Mouse (Mus musculus): ENCODE results near the gene Fto.

The Fto gene

DNA sequence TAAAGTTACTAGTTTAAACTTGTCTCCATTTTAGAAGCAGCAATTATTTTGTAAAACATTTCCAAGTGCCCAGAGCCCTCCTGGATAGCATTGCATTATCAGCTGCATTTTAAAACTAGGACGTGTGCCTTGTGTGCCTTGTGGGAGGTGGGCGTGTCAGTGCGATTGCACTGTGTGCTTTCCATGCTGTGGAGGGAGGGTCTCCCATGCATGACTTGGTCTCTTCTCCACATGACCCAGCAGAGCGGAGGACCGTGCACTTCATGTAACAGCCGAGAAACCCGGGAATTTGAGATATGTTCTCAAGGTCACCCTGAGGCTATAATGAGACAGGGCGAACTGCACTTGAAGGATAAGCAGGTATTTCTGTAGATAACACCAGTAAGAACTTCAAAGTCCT is 347.6 kb downstream of the Fto start:
- no peak for DNase-seq (ENCODE audit: low read depth, low spot score)

DNA sequence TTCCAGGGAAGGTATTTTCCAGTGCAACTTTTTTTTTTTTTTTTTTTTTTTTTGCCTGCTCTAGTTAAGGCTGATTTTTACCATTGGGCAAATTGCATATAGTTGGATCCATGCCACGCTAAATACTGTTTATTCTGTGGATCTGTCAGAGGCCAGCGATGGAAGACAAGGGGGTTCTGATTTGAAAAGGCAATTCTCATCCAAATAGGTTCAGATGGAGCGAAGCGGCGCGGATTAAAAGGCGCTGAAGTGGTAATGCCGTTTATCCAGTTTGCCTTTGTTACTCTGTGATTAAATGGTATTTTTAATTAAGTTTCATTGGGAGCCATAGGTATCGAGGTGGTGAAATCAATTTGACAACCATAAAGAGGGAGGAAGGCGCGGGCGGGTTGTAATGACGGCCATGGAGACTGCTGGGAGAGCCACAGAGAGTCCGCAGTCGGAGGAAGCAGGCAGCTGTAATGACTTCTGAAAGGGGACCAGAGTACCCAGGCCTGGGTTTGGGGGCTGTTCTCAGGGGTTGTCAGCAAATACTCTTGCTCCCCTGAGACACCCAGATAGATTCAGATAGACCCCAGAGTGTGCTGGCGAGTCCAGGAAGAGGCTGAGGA is 356.2 kb downstream of the Fto start:
- no peak for DNase-seq (ENCODE audit: low read depth, low spot score)

DNA sequence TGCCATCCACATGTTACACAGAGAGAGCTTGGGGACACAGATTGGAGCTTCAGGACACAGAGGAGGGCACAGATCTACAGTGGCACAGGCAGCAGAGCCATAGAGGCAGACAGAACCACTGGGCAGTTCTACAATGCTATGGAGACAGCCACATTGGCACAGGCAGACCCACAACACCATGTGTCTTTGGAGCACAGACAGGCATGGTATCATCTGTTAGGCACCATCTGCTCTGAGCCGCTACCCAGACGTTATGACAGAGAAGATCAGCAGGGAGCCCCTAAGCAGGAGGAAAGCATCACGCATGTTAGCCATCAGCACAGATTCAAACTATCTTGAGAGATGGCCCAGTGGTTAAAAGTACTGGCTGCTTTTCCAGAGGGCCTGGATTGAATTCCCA is 363.6 kb downstream of the Fto start:
- DNase-seq (ENCODE audit: low read depth, low spot score): no peak

DNA sequence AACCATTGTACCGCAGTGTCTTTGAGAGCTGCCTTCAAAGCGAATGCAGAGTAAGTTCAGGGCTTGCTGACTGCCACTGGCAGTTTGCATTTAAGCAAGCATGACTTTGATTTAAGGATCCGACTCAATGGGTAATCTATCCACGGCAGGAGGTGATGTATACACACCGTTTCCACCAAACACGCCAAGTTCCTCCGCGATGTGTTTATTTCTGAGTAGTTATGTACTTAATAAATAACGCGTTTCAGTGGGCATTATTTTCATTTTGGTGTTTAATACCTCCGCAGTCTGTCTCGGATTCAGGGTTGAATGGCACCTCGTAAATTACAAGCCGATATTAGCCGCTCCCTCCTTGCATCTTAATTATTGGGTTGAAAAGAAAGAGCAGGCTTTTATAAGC is 366.1 kb downstream of the Fto start:
- DNase-seq (ENCODE audit: low read depth, low spot score): no peak

DNA sequence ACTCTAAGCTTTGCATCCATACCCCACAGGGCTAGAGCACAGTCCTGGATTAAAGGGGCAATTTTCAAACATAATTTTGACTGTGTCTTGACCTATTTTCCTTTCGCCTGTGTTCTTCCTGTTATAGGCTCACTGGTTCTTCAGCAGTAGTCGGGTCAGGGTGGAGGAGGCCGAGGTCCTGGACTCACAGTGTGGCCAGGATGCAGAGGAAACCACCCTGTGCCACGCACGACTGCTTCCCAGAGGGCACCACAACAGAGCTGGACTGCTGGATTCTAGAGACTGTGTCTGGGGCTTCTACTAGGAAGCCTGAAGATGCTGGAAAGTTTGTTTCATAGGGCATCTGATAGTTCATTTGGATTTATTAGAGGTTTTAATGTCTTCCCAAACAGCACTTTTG is 366.8 kb downstream of the Fto start:
- DNase-seq (ENCODE audit: low read depth, low spot score): no peak

DNA sequence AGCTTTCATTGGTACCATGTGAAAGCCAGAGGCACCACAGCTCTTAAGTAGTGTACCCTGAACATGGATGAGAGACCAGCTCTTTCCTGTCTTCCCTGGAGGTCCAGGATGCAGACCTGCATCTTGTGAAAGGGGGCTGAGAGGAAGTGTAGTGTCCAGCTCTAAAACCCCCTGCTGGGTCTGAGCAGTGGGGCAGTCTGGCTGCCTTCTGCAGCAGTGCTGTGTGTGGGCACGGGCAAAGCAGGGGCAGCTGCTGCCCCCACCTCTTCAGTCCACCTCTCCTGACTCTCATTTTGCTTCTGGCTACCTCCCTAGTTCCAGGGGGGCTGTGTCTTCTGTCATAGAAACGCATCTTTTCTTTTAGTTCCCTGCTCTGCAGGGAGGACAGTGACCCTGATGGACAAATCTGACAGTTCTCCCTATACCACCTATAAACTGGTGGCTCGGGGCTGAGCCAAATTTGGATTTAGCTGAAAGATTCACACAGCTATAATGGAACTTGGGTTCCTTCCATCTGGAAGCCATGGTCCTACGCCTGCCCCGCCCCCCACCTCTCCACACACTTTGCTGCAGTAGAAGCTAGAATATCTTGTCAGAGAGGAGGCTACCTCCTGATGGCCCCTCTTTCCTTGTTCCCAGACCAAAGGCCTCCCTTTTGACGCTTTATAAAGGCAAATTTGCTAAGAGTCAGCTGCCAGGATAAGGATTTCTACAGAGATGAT is 371.4 kb downstream of the Fto start:
- no peak for DNase-seq (ENCODE audit: low read depth, low spot score)

DNA sequence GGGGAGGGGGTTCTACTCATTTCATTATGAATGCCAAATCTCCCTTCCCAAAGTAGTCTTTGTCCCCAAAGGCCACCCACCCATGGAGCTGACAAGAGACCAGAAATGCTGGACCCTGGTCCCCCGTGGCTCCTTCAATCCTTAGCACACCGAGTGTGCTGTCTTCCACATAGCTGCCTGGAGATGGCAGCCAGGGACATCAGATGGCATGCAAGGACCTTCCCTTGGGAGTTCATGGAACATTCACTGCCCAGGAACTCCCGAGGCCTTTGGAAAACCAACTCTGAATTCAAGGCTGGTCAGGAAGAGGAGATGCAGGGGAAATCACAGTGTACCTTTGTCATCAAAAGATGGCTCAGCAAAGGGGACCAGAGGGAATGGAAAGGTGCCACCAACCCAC is 372.1 kb downstream of the Fto start:
- no peak for DNase-seq (ENCODE audit: low read depth, low spot score)

DNA sequence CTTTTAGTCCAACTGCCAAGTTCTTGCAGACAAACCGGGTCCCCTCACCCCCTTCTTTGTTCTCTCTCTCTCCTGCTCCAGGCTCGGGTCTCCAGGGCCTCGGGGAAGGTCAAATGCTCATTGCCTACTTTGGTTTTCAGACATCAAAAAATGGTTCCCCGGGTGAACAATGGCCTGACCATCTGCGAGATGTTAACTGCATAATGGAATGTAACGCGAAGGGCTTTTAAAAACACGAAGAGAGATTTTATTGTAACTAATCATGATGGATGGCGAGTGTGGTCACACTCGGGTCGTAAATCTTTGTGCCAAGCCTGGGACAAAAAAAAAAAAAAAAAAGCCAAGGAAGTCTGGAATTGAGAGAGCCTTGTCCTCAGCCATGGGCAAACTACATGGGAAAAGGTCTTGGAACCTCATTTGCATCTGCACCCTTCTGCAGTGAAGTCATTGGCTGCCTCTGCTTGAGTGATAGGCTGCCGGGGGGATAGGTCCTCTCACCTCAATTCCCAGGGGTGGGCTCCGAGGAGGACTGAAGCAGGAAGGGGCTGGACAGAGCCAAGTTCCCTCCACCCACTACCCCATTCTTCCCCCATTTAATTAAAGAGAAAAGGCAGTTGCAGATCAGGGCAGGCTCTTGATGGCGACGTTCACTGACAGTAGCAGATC is 378.9 kb downstream of the Fto start:
- DNase-seq (ENCODE audit: low read depth, low spot score): no peak

DNA sequence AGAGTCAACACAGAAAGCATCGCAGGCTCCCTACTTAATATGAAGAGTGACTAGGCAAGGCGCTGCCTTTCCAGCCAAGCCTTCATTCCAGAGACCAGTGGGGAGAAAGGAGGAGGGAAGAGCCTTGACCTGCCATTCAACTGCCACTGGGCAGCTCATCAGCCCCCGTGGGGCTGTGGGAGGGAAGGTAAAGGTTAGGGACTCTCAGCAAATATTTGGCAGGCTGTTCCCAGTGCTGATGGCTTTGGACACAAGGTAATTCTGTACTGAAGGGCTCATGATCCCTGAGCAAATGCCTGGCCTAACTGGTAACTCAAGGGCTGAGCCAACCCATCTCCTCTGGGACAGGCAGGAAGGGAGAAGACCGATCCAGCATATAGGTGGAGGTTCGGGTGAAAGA is 393.2 kb downstream of the Fto start:
- DNase-seq (ENCODE audit: low read depth, low spot score): no peak

DNA sequence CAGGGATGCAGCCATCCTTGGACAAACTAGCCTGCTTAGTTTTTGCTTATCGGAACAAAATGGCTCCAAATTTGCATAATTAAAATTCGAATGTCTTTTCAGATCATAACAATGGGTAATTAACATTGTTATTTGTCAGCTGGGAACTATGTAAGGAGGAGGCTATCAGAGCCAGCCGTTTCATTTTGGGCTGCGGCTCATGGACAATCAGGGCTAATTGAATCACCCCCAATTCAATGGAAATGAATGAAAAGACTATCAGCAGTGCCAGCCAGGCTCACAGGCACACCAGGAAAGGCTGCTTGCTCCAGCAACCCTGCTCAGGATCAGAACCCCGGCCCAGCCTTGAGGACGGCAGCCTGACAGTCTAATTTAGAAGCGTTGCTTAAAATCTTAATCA is 395.3 kb downstream of the Fto start:
- no peak for DNase-seq (ENCODE audit: low read depth, low spot score)

DNA sequence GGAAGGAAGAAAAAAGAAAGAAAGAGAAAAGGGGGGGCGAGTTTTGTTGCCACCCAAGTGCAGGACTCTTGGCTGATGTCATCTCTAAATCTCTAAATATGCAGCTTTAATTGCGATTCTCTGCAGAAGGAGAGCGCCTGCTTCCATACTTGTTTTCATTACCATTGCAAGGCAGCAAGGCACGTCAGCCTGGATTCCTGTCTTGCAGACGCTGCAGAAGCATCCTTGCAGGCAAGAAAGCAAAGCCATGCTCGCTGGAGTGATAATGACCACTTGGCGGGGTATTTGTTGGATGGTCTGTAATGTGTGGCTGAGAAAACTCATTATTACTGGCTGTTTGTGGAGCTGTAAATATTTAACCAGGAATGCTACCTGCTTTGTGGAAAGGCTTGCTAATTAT is 396.4 kb downstream of the Fto start:
- no peak for DNase-seq (ENCODE audit: low read depth, low spot score)

DNA sequence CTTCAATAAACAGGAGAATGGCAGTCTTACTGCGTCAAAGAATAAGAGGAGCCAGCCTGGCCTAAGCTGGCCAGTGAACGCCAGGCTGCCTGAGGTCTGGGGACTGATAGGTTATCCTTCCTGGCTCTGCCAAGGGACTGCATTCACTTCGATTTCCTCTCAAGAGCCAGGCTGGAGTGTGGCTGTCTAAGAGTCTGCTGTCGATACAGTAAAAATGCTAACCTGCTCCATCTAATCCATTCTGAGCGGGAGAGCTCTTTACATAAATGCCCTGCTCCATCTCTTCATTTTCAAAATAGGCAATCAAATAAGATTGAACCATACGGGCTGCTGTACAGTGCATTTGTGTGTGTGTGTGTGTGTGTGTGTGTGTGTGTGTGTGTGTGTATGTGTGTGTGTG is 397.9 kb downstream of the Fto start:
- DNase-seq (ENCODE audit: low read depth, low spot score): no peak

DNA sequence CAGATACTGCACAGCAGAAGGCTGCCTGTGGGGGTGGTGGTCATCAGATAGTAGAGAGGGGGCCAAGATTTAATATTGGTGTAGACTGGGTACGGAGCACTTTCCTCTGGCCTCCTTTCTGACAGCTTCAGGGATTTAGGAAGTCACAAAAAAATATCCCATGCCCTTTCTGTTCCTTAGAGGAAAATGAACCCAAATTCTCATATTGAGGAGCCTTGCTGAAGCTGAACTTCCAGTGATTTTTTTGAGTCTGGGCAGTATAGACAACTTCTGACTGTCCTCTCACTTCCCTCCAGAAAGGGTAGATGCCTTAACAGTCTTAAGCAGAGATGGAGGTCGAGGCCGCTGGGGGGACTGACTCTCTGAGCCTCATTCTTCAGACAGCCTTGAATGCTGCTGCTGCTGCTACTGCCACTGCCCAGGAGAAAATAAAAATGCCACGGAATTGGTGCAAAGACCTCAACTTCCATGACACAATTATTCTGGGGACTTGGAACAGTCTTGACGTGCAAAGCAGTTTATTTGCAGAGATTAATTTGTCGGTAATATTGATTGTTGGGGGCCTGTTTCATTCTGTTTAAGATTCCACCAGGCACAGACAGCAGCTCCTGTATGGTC is 398.8 kb downstream of the Fto start:
- DNase-seq (ENCODE audit: low read depth, low spot score): no peak

DNA sequence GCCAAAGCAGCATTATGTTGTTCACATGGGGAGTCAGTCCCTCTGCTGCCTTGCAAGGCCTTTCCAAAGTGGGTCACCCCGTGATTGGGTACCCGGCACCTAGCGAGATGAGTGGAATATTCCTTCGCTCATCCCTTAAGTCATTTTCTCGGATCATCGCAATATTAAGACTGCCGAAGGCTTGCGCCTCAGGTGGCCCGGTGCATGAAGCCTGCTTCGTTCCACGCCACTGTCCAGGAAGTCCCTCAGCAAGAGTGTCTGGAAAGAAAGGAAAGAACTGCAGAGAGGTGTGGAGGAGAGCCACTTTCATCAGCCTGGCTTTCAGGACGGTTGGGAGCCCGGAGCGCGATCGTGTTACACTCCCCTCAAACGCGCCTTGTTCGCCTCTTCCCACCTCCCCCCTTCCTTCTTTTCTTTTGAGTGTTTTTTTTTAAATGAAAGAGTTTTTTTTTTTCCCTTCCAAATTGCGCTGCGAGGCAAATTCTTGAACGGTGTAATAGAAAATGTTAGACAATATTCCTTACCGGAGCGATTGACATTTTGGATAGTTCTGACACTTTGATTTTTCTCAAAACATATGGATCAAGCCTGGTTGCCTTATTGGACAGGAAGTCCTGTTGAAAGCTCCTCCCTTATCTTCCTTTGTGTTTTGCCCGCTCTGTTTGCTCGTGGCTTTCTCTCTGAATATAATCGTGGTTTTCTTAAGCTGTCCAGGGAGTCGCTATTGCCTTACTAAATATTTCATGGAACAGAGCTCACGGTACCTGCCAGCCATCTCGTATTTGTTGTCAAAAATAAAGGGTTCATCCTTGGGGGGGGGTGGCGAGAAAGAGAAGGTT is 399.6 kb downstream of the Fto start:
- no peak for DNase-seq (ENCODE audit: low read depth, low spot score)

DNA sequence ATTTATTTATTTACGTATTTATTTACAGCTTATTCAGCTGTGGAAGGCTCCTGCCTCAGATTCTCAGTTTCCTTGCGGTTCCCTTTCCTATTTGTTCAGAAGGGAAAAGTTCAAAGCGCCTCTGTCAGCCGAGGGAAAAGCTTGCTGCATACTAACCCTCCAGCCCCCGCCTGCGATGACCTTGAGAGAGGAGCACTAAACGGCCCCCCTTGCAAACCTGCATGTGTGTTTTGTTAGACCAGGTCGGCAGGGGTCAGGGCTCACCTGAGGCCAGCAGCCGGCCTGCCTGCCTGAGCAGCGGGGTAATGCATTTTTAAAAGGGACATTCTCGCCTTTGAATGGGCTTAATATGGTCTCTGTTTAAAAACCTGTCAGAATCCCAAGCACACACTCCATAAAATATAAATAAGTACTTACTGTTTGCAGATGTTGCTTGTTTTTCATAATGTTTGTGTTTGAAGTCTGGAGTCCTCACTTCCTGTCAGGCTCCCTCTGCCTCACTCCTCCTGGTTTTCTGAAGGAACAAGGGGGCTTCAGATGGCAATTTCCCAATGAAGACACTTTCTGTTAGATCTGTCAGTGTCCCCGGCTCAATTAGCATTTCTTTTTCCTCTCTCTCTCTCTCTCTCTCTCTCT is 400.5 kb downstream of the Fto start:
- no peak for DNase-seq (ENCODE audit: low read depth, low spot score)

DNA sequence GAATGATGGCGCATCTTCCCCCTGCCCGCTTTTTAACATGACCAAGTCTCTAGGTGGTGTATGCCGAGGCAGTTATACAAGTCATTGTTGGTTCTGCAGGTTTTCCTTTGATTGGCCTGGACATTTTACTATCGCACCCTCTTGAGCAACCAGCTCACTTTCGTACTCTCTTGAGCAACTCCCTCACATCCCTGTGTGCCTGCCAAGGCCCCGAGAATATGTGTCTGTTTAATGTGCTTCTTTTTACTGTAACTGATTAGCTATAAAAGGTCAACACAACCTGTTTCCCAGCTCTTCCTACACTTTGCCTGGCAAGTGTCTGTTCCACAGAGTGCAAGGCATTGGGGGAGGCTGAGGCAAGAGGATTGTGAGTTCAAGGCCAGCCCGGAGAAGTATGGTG is 401.4 kb downstream of the Fto start:
- DNase-seq (ENCODE audit: low read depth, low spot score): no peak

DNA sequence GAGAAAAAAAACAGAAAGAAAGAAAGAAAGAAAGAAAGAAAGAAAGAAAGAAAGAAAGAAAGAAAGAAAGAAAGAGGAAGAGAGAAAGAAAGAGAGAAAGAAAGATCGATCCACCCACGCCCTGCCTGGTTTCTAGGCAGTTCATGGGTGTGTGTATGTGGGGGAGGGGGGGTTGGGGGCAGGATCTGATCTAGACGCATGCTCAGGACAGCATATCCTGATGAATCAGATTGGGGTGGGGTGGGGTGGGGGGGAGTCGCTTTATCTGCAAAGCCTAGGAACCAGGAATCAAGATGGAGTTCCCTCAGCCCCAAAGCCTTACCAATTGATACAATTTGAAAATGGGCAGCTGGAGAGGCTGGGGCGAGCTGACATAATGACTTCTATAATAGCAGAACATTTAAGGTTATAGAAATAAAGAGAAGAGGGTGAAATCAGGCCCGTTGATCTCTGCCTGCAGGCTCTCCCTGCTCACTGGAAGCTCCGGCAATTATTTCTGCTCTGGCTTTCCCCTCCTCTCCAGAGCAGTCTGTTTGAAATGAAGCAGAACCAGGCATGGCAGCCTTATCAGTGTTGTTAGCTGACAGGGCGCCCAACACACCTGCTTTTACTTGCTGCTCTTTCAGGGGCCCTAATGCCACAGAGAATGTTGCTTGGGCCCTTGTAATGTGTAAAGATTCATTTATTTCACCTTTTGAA is 402.2 kb downstream of the Fto start:
- no peak for DNase-seq (ENCODE audit: low read depth, low spot score)
